Mouse (Mus musculus): ENCODE data around the gene Rab26. TPM values are rescaled to one million over a fixed set of nuclear protein-coding genes. Genes with fewer than 3 reads are reported as not detected.

The Rab26 gene
- 0.82 and 1.1 TPM in 2 replicates for polyA plus RNA-seq (2012; rRNA removed)

GRCm38 (mm10) chr17:24534160-24534718 lies at the start of gene Rab26:
Gene Rab26, minus strand, starts transcription at chr17:24534210.
- Histone ChIP-seq H3K36me3 (ENCODE audit: control insufficient read depth, insufficient read depth, low read length) (no peaks in the 10 kb centered on the region), H3K27me3 (ENCODE audit: control insufficient read depth, insufficient read depth, low read length) (no peaks in the 10 kb centered on the region), H3K4me1 (ENCODE audit: control insufficient read depth, insufficient read depth, low read length) (peaks cover 10% of the 10 kb centered on the region), H3K4me3 (ENCODE audit: control insufficient read depth, low read depth, low read length) (peak within 1 kb of the TSS; percentile 68), H3K27ac (ENCODE audit: control insufficient read depth, insufficient read depth, low read depth, low read length) (no peak within 1 kb of the TSS)
- TF ChIP-seq POLR2A (IDR thresholded peaks at IDR 0.05; ENCODE audit: control insufficient read depth, low read depth, low read length) (no peak), CTCF (IDR thresholded peaks at IDR 0.05; ENCODE audit: control insufficient read depth, insufficient read depth, insufficient replicate concordance, low read depth, low read length) (no peak)

- no peaks in the 10 kb centered on the region; the same call in none of the 2 replicates for H3K36me3 ChIP-seq (ENCODE audit: control insufficient read depth, insufficient read depth, low read length)
- no peak for TF ChIP-seq CTCF (IDR thresholded peaks at IDR 0.05; ENCODE audit: control insufficient read depth, insufficient read depth, insufficient replicate concordance, low read depth, low read length)
- TF ChIP-seq POLR2A (IDR thresholded peaks at IDR 0.05; ENCODE audit: control insufficient read depth, low read depth, low read length), result no peak
- no peaks in the 10 kb centered on the region for H3K27me3 ChIP-seq (ENCODE audit: control insufficient read depth, insufficient read depth, low read length)
- H3K4me3 ChIP-seq (ENCODE audit: control insufficient read depth, low read depth, low read length), result no peak overlapping the region
- H3K4me1 ChIP-seq (ENCODE audit: control insufficient read depth, insufficient read depth, low read length), result no peaks in the 10 kb centered on the region
- H3K27ac ChIP-seq (ENCODE audit: control insufficient read depth, insufficient read depth, low read depth, low read length), result no peak overlapping the region
Observed at GRCm38 (mm10) chr17:24580287-24580686, 46.3 kb upstream of the Rab26 start.

- TF ChIP-seq CTCF (IDR thresholded peaks at IDR 0.05; ENCODE audit: control insufficient read depth, insufficient read depth, insufficient replicate concordance, low read depth, low read length), result no peak
- TF ChIP-seq POLR2A (IDR thresholded peaks at IDR 0.05; ENCODE audit: control insufficient read depth, low read depth, low read length), result no peak
- no peaks in the 10 kb centered on the region; the same call in none of the 2 replicates for H3K36me3 ChIP-seq (ENCODE audit: control insufficient read depth, insufficient read depth, low read length)
- no peak overlapping the region for H3K27ac ChIP-seq (ENCODE audit: control insufficient read depth, insufficient read depth, low read depth, low read length)
Observed at GRCm38 (mm10) chr17:24579532-24579931, 45.5 kb upstream of the Rab26 start.

GRCm38 (mm10) chr17:24573811-24574210 lies 39.8 kb upstream of the Rab26 start:
- H3K4me1 ChIP-seq (ENCODE audit: control insufficient read depth, insufficient read depth, low read length), result no peaks in the 10 kb centered on the region
- H3K27ac ChIP-seq (ENCODE audit: control insufficient read depth, insufficient read depth, low read depth, low read length), result no peak overlapping the region
- H3K36me3 ChIP-seq (ENCODE audit: control insufficient read depth, insufficient read depth, low read length), result peaks cover 2% of the 10 kb centered on the region
- H3K4me3 ChIP-seq (ENCODE audit: control insufficient read depth, low read depth, low read length), result no peak overlapping the region
- TF ChIP-seq CTCF (IDR thresholded peaks at IDR 0.05; ENCODE audit: control insufficient read depth, insufficient read depth, insufficient replicate concordance, low read depth, low read length), result no peak
- TF ChIP-seq POLR2A (IDR thresholded peaks at IDR 0.05; ENCODE audit: control insufficient read depth, low read depth, low read length), result no peak
- no peaks in the 10 kb centered on the region for H3K27me3 ChIP-seq (ENCODE audit: control insufficient read depth, insufficient read depth, low read length)

More at GRCm38 (mm10) chr17:24579532-24579931, 45.5 kb upstream of the Rab26 start:
- H3K4me3 ChIP-seq (ENCODE audit: control insufficient read depth, low read depth, low read length), result no peak overlapping the region
- H3K4me1 ChIP-seq (ENCODE audit: control insufficient read depth, insufficient read depth, low read length), result no peaks in the 10 kb centered on the region
- H3K27me3 ChIP-seq (ENCODE audit: control insufficient read depth, insufficient read depth, low read length), result no peaks in the 10 kb centered on the region

- H3K36me3 ChIP-seq (ENCODE audit: control insufficient read depth, insufficient read depth, low read length), result peaks cover 2% of the 10 kb centered on the region; the same call in 1 of the 2 replicates
- H3K27ac ChIP-seq (ENCODE audit: control insufficient read depth, insufficient read depth, low read depth, low read length), result no peak overlapping the region
- H3K4me3 ChIP-seq (ENCODE audit: control insufficient read depth, low read depth, low read length), result no peak overlapping the region
- H3K4me1 ChIP-seq (ENCODE audit: control insufficient read depth, insufficient read depth, low read length), result no peaks in the 10 kb centered on the region
- no peaks in the 10 kb centered on the region for H3K27me3 ChIP-seq (ENCODE audit: control insufficient read depth, insufficient read depth, low read length)
- no peak for TF ChIP-seq POLR2A (IDR thresholded peaks at IDR 0.05; ENCODE audit: control insufficient read depth, low read depth, low read length)
- no peak for TF ChIP-seq CTCF (IDR thresholded peaks at IDR 0.05; ENCODE audit: control insufficient read depth, insufficient read depth, insufficient replicate concordance, low read depth, low read length)
Observed at GRCm38 (mm10) chr17:24572651-24573245, 38.7 kb upstream of the Rab26 start.

- Histone ChIP-seq H3K27me3 (ENCODE audit: control insufficient read depth, insufficient read depth, low read length) (no peaks in the 10 kb centered on the region), H3K36me3 (ENCODE audit: control insufficient read depth, insufficient read depth, low read length) (peaks cover 2% of the 10 kb centered on the region; the same call in 1 of the 2 replicates), H3K27ac (ENCODE audit: control insufficient read depth, insufficient read depth, low read depth, low read length) (no peak overlapping the region), H3K4me3 (ENCODE audit: control insufficient read depth, low read depth, low read length) (no peak overlapping the region), H3K4me1 (ENCODE audit: control insufficient read depth, insufficient read depth, low read length) (no peaks in the 10 kb centered on the region)
- TF ChIP-seq POLR2A (IDR thresholded peaks at IDR 0.05; ENCODE audit: control insufficient read depth, low read depth, low read length) (no peak), CTCF (IDR thresholded peaks at IDR 0.05; ENCODE audit: control insufficient read depth, insufficient read depth, insufficient replicate concordance, low read depth, low read length) (no peak)
Observed at GRCm38 (mm10) chr17:24569837-24570236, 35.8 kb upstream of the Rab26 start.

GRCm38 (mm10) chr17:24567034-24567779 lies 33.2 kb upstream of the Rab26 start:
- TF ChIP-seq CTCF (IDR thresholded peaks at IDR 0.05; ENCODE audit: control insufficient read depth, insufficient read depth, insufficient replicate concordance, low read depth, low read length) (no peak), POLR2A (IDR thresholded peaks at IDR 0.05; ENCODE audit: control insufficient read depth, low read depth, low read length) (no peak)
- Histone ChIP-seq H3K36me3 (ENCODE audit: control insufficient read depth, insufficient read depth, low read length) (peaks cover 2% of the 10 kb centered on the region; the same call in 1 of the 2 replicates), H3K27ac (ENCODE audit: control insufficient read depth, insufficient read depth, low read depth, low read length) (no peak overlapping the region), H3K4me3 (ENCODE audit: control insufficient read depth, low read depth, low read length) (no peak overlapping the region), H3K4me1 (ENCODE audit: control insufficient read depth, insufficient read depth, low read length) (no peaks in the 10 kb centered on the region), H3K27me3 (ENCODE audit: control insufficient read depth, insufficient read depth, low read length) (no peaks in the 10 kb centered on the region)

All from testis, adult 2 months (tissue).